Mouse (Mus musculus): ENCODE data around the gene Trp53rka. TPM values are rescaled to one million over a fixed set of nuclear protein-coding genes. Genes with fewer than 3 reads are reported as not detected.

The Trp53rka gene
- polyA plus RNA-seq, 1 experiment, result 21.8 TPM

DNA sequence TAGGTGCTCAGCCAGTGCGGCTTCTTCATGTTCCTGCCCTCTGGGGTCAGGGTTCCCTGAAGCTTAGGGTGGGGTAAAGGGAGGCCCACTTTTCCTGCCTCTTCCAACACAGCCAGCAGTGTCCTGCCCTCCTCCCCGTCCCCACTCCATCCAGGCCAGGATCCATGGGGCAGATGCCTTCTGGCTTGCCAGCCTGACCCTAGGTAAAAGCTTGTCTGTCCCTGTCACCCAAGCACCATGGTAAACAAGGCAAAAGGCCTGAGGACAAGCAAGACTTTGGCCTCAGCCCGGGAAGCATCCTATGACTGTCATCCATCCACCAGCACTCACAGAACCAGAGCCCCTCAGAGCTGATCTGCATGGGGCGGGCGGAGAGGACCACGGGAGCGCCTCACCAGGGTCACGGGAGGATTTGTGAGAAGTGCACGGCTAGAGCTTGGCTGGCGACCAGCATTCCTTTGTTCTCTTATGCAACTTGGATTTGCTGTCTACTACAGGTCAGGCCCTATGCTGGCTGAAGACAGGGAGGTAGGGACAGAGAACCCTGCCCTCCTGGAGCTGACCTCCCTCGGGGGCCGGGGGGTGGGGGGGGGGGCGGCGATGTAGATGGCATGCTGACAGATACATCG lies 25.2 kb downstream of the Trp53rka start:
- no peaks in the 10 kb centered on the region for H3K79me2 ChIP-seq (ENCODE audit: control insufficient read depth, insufficient read depth)
- peaks cover 87% of the 10 kb centered on the region for H3K27me3 ChIP-seq (ENCODE audit: control insufficient read depth, insufficient read depth, insufficient read length)
- no peak overlapping the region for H3K4me3 ChIP-seq (ENCODE audit: insufficient read depth, poor library complexity, severe bottlenecking)
- no peak overlapping the region for H3ac ChIP-seq (ENCODE audit: control insufficient read depth, insufficient read length, low read depth)
- H3K36me3 ChIP-seq (ENCODE audit: control insufficient read depth, insufficient read depth), result no peaks in the 10 kb centered on the region
- TF ChIP-seq MYOD1 (IDR thresholded peaks at IDR 0.05; ENCODE audit: control insufficient read depth, insufficient read length, low read depth) (no peak), MYOG (IDR thresholded peaks at IDR 0.05; ENCODE audit: control insufficient read depth, extremely low read depth, insufficient read length) (no peak), CEBPB (IDR thresholded peaks at IDR 0.05; ENCODE audit: low read depth) (no peak), MAX (IDR thresholded peaks at IDR 0.05) (no peak), USF1 (IDR thresholded peaks at IDR 0.05; ENCODE audit: low read depth) (no peak), CTCF (IDR thresholded peaks at IDR 0.05; ENCODE audit: control insufficient read depth, insufficient read depth, insufficient read length) (no peak), FOSL1 (IDR thresholded peaks at IDR 0.05; ENCODE audit: insufficient read depth, low read length, poor library complexity, severe bottlenecking) (no peak)
- H3K79me3 ChIP-seq (ENCODE audit: low read depth), result no peaks in the 10 kb centered on the region

GRCm38 (mm10) chr2:165459663-165460062 lies 33.5 kb downstream of the Trp53rka start:
- Histone ChIP-seq H3K27me3 (ENCODE audit: control insufficient read depth, insufficient read depth, insufficient read length) (peaks cover 57% of the 10 kb centered on the region), H3K79me2 (ENCODE audit: control insufficient read depth, insufficient read depth) (no peaks in the 10 kb centered on the region), H3K4me3 (ENCODE audit: insufficient read depth, poor library complexity, severe bottlenecking) (no peak overlapping the region), H3K36me3 (ENCODE audit: control insufficient read depth, insufficient read depth) (no peaks in the 10 kb centered on the region), H3ac (ENCODE audit: control insufficient read depth, insufficient read length, low read depth) (no peak overlapping the region), H3K79me3 (ENCODE audit: low read depth) (no peaks in the 10 kb centered on the region)
- TF ChIP-seq USF1 (IDR thresholded peaks at IDR 0.05; ENCODE audit: low read depth) (no peak), CTCF (IDR thresholded peaks at IDR 0.05; ENCODE audit: control insufficient read depth, insufficient read depth, insufficient read length) (no peak)

DNA sequence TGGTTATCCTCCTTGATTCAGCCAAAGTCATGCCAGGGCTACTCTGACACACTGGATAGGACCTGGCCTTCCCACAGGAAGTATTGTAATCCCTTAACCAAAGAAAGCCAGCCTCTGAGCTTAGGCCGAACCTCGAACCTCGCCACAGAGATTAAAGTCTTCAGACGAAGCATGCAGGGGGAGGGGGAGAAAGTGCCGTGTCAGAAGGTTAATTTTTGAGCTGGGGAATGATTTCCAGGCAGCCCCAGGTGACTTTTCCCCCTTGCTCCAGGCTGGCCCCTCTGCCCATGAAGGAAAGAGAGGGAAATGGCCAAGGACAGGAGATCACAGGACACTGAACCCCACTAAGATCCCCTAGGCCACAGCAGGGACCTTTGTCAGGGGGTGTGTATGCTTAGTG lies 34.9 kb downstream of the Trp53rka start:
- Histone ChIP-seq H3K36me3 (ENCODE audit: control insufficient read depth, insufficient read depth) (no peaks in the 10 kb centered on the region), H3K79me3 (ENCODE audit: low read depth) (no peaks in the 10 kb centered on the region), H3K27me3 (ENCODE audit: control insufficient read depth, insufficient read depth, insufficient read length) (peaks cover 53% of the 10 kb centered on the region), H3K4me3 (ENCODE audit: insufficient read depth, poor library complexity, severe bottlenecking) (no peak overlapping the region), H3ac (ENCODE audit: control insufficient read depth, insufficient read length, low read depth) (no peak overlapping the region), H3K79me2 (ENCODE audit: control insufficient read depth, insufficient read depth) (no peaks in the 10 kb centered on the region)
- no peak for TF ChIP-seq CEBPB (IDR thresholded peaks at IDR 0.05; ENCODE audit: low read depth)
- TF ChIP-seq FOSL1 (IDR thresholded peaks at IDR 0.05; ENCODE audit: insufficient read depth, low read length, poor library complexity, severe bottlenecking), result no peak
- no peak for TF ChIP-seq MYOD1 (IDR thresholded peaks at IDR 0.05; ENCODE audit: control insufficient read depth, insufficient read length, low read depth)
- no peak for TF ChIP-seq MAX (IDR thresholded peaks at IDR 0.05)
- TF ChIP-seq CTCF (IDR thresholded peaks at IDR 0.05; ENCODE audit: control insufficient read depth, insufficient read depth, insufficient read length), result no peak
- no peak for TF ChIP-seq USF1 (IDR thresholded peaks at IDR 0.05; ENCODE audit: low read depth)
- TF ChIP-seq MYOG (IDR thresholded peaks at IDR 0.05; ENCODE audit: control insufficient read depth, extremely low read depth, insufficient read length), result no peak

GRCm38 (mm10) chr2:165456710-165457109 lies 36.4 kb downstream of the Trp53rka start:
- H3K27me3 ChIP-seq (ENCODE audit: control insufficient read depth, insufficient read depth, insufficient read length), result peaks cover 43% of the 10 kb centered on the region
- H3K79me3 ChIP-seq (ENCODE audit: low read depth), result no peaks in the 10 kb centered on the region
- H3K79me2 ChIP-seq (ENCODE audit: control insufficient read depth, insufficient read depth), result no peaks in the 10 kb centered on the region
- H3ac ChIP-seq (ENCODE audit: control insufficient read depth, insufficient read length, low read depth), result no peak overlapping the region
- H3K36me3 ChIP-seq (ENCODE audit: control insufficient read depth, insufficient read depth), result no peaks in the 10 kb centered on the region
- TF ChIP-seq FOSL1 (IDR thresholded peaks at IDR 0.05; ENCODE audit: insufficient read depth, low read length, poor library complexity, severe bottlenecking) (no peak), MAX (IDR thresholded peaks at IDR 0.05) (no peak), USF1 (IDR thresholded peaks at IDR 0.05; ENCODE audit: low read depth) (no peak), CTCF (IDR thresholded peaks at IDR 0.05; ENCODE audit: control insufficient read depth, insufficient read depth, insufficient read length) (no peak), MYOD1 (IDR thresholded peaks at IDR 0.05; ENCODE audit: control insufficient read depth, insufficient read length, low read depth) (no peak), CEBPB (IDR thresholded peaks at IDR 0.05; ENCODE audit: low read depth) (no peak), MYOG (IDR thresholded peaks at IDR 0.05; ENCODE audit: control insufficient read depth, extremely low read depth, insufficient read length) (no peak)
- H3K4me3 ChIP-seq (ENCODE audit: insufficient read depth, poor library complexity, severe bottlenecking), result no peak overlapping the region

DNA sequence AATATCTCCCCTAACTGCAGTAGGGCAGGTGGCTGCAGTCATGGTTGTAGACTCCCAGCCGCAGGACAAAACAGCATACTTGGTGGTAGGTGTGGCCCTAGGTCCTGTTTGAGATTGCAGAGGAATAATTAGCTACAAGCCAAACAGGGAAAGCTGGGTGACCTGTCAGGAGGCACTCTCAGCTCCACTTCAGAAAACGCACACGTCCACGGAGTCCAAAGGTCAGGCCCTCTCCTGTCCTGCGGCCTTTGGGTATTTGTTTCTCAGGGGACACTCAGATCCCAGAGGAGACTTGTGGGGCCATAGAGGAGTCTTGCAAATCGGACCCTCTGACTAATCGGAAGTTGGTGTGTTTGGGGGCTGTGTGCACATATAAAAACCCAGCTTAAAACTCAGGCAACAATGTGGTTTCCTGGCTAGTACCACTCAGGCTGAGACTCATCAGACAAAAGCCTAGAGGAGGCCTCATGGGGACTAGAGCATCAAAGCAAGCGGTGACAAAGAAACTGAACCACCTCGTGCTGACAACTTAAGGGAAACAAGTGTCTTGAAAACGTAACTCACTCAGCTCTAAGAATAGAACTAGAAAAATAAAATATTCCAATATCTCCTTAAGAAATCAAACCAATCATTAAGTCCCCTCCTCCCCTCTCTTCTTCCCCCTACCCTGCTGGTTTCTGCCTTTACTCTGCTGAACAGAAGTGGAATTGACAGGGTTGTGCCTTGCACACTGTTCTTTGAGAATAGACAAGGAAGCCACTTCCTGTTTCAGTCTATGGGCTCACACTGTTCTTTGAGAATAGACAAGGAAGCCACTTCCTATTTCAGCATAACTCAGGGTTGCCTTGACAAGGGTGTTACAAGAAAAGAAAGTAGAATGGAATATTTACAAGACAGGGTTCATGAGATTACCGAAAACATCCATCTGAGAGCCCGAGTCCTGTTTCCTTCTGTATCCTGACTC lies 40.1 kb downstream of the Trp53rka start:
- no peaks in the 10 kb centered on the region for H3K36me3 ChIP-seq (ENCODE audit: control insufficient read depth, insufficient read depth)
- H3K27me3 ChIP-seq (ENCODE audit: control insufficient read depth, insufficient read depth, insufficient read length), result peaks cover 21% of the 10 kb centered on the region
- H3K79me2 ChIP-seq (ENCODE audit: control insufficient read depth, insufficient read depth), result no peaks in the 10 kb centered on the region
- TF ChIP-seq FOSL1 (IDR thresholded peaks at IDR 0.05; ENCODE audit: insufficient read depth, low read length, poor library complexity, severe bottlenecking) (no peak), USF1 (IDR thresholded peaks at IDR 0.05; ENCODE audit: low read depth) (no peak), MYOG (IDR thresholded peaks at IDR 0.05; ENCODE audit: control insufficient read depth, extremely low read depth, insufficient read length) (no peak), CTCF (IDR thresholded peaks at IDR 0.05; ENCODE audit: control insufficient read depth, insufficient read depth, insufficient read length) (no peak), CEBPB (IDR thresholded peaks at IDR 0.05; ENCODE audit: low read depth) (no peak), MYOD1 (IDR thresholded peaks at IDR 0.05; ENCODE audit: control insufficient read depth, insufficient read length, low read depth) (no peak), MAX (IDR thresholded peaks at IDR 0.05) (no peak)
- no peak overlapping the region for H3ac ChIP-seq (ENCODE audit: control insufficient read depth, insufficient read length, low read depth)
- H3K79me3 ChIP-seq (ENCODE audit: low read depth), result no peaks in the 10 kb centered on the region
- H3K4me3 ChIP-seq (ENCODE audit: insufficient read depth, poor library complexity, severe bottlenecking), result no peak overlapping the region

Measured in C2C12 (cell line).